Mouse (Mus musculus) neural tube, embryonic 11.5 days (tissue): ENCODE results near the gene Tnks2. TPM values are rescaled to one million over a fixed set of nuclear protein-coding genes. Genes with fewer than 3 reads are reported as not detected.
"Not testable (repeated sequence)": the region's sequence is repeated elsewhere in the genome, so short reads cannot be mapped to it uniquely, and the experiment has no call there.

ENCODE experiments used
- ATAC-seq: fragments of 200-750 bp; cut with Nextera tagmentation; 2 replicates; pipeline ENCODE4 v1.8.0; 2017; ENCODE audit warnings: moderate number of reproducible peaks, mild to moderate bottlenecking, moderate TSS enrichment, moderate library complexity; ENCODE audit not compliant: insufficient read depth, low FRiP score, low TSS enrichment
- DNase-seq: peaks from one replicate; pipeline ENCODE4 v3.0.0-alpha.2; 2015; ENCODE audit warnings: low spot score
- H3K27ac ChIP-seq: fragments of 300-500 bp; sonication (generic); 2 replicates; pipeline ENCODE4 v1.5.1; 2014; ENCODE audit warnings: low read depth, mild to moderate bottlenecking, low read length
- H3K27me3 ChIP-seq: fragments of 300-500 bp; sonication (generic); 2 replicates; pipeline ENCODE4 v1.6.1; 2014; ENCODE audit warnings: mild to moderate bottlenecking, low read length, mixed read lengths; ENCODE audit not compliant: control insufficient read depth, insufficient read depth
- H3K36me3 ChIP-seq: fragments of 300-500 bp; sonication (generic); 2 replicates; pipeline ENCODE4 v1.6.1; 2014; ENCODE audit warnings: mild to moderate bottlenecking, low read length, moderate library complexity, mixed read lengths; ENCODE audit not compliant: control insufficient read depth, insufficient read depth
- H3K4me1 ChIP-seq: fragments of 300-500 bp; sonication (generic); 2 replicates; pipeline ENCODE4 v1.6.1; 2014; ENCODE audit warnings: low read length, mixed read lengths; ENCODE audit not compliant: control insufficient read depth, insufficient read depth
- H3K4me2 ChIP-seq: fragments of 300-500 bp; sonication (generic); 2 replicates; pipeline ENCODE4 v1.6.1; 2014; ENCODE audit warnings: low read depth, mild to moderate bottlenecking, moderate library complexity
- H3K4me3 ChIP-seq: fragments of 300-500 bp; sonication (generic); 2 replicates; pipeline ENCODE4 v1.5.1; 2014; ENCODE audit warnings: low read depth, low read length
- H3K9ac ChIP-seq: fragments of 300-500 bp; sonication (generic); 2 replicates; pipeline ENCODE4 v1.6.1; 2014; ENCODE audit warnings: mild to moderate bottlenecking, low read length
- H3K9me3 ChIP-seq: fragments of 300-500 bp; sonication (generic); 2 replicates; pipeline ENCODE4 v1.6.1; 2016; ENCODE audit warnings: low read length; ENCODE audit not compliant: control insufficient read depth
- WGBS: fragments of 180-500 bp; shearing (Covaris S2); extraction: QIAGEN DNeasy Blood & Tissue Kit; methylation state at CpG from one replicate; pipeline ENCODE4 v1.1.7; 2014; 5-methylcytosine and 5-hydroxymethylcytosine counted together
- polyA plus RNA-seq: library from polyadenylated mRNA; unstranded; fragments of >200 nt; fragmentation: Nextera tagmentation; extraction: Ambion mirVana; gene quantifications from 2 replicates; pipeline ENCODE4 v1.2.1, GENCODE M21; 2014

The Tnks2 gene
- polyA plus RNA-seq, 1 experiment from 2014 or later: 97.0 TPM

GRCm38 (mm10) chr19:36818141-36818885, 15.7 kb upstream of the Tnks2 start:
- WGBS: 2% methylated on average over 22 of the region's 22 CpGs
- no peaks in the 10 kb centered on the region for H3K4me1 ChIP-seq
- DNase-seq: peak; percentile 66
- no peaks in the 10 kb centered on the region for H3K36me3 ChIP-seq
- H3K27me3 ChIP-seq: no peaks in the 10 kb centered on the region
- peak; percentile 64 for ATAC-seq
- peak overlapping the region; percentile 39 for H3K4me3 ChIP-seq
- peak overlapping the region; percentile 57 for H3K4me2 ChIP-seq
- H3K9ac ChIP-seq: peak overlapping the region; percentile 47
- H3K9me3 ChIP-seq: no peaks in the 10 kb centered on the region
- no peak overlapping the region for H3K27ac ChIP-seq

DNA sequence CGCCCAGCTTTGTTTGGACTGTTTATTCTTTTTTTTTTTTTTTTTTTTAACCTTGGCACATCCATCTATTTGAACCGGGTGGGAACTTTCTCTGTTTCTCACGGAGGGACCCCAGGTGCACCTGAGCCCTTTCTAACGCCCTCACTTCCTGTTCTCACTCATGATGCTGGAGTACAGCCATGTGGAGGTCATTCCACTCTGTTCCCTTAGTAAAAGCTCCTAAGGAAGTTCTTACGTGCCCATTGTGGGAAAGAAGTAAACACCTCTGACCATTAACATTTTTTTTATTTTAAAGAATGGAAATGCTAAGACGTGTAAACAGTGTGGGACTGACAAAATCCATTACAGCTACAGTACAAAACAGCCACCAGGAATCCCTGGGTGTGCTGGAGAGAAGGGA, 14.8 kb upstream of the Tnks2 start:
- H3K27me3 ChIP-seq: no peaks in the 10 kb centered on the region
- H3K27ac ChIP-seq: no peak overlapping the region
- no peaks in the 10 kb centered on the region for H3K4me1 ChIP-seq
- WGBS: 75% methylated on average over 6 of the region's 6 CpGs
- no peaks in the 10 kb centered on the region for H3K9me3 ChIP-seq
- no peaks in the 10 kb centered on the region for H3K36me3 ChIP-seq
- no peak for ATAC-seq
- H3K4me3 ChIP-seq: no peak overlapping the region
- no peak overlapping the region for H3K4me2 ChIP-seq
- H3K9ac ChIP-seq: no peak overlapping the region
- no peak for DNase-seq

- no peaks in the 10 kb centered on the region for H3K9me3 ChIP-seq
- H3K4me2 ChIP-seq: no peak overlapping the region
- no peak for ATAC-seq
- H3K4me3 ChIP-seq: no peak overlapping the region
- H3K27ac ChIP-seq: no peak overlapping the region
- no peak overlapping the region for H3K9ac ChIP-seq
- no peaks in the 10 kb centered on the region for H3K36me3 ChIP-seq
- WGBS: 87% methylated on average over 4 of the region's 4 CpGs
- no peak for DNase-seq
- no peaks in the 10 kb centered on the region for H3K27me3 ChIP-seq
- H3K4me1 ChIP-seq: no peaks in the 10 kb centered on the region
These were observed 13.6 kb upstream of the Tnks2 start for GRCm38 (mm10) chr19:36820469-36820868.

DNA sequence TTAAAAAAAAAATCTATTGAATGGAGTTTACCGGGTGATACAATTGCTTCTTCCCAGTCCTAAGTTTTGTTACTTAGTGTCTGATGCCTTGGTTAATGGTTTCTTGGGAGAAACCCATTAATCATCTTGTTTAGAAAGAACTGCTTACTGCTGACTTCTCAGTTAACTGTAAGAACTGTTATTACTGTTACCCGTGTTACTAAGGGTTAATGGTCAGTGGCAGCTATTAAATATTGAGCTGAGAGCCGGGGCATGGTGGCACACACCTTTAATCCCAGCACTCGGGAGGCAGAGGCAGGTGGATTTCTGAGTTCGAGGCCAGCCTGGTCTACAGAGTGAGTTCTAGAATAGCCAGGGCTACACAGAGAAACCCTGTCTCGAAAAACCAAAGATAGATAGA, 12.7 kb upstream of the Tnks2 start:
- not testable (repeated sequence) for H3K4me3 ChIP-seq, H3K4me2 ChIP-seq, ATAC-seq, H3K4me1 ChIP-seq, H3K9ac ChIP-seq, DNase-seq, H3K36me3 ChIP-seq, H3K9me3 ChIP-seq, H3K27me3 ChIP-seq, H3K27ac ChIP-seq
- WGBS: 80% methylated on average over 6 of the region's 6 CpGs

DNA sequence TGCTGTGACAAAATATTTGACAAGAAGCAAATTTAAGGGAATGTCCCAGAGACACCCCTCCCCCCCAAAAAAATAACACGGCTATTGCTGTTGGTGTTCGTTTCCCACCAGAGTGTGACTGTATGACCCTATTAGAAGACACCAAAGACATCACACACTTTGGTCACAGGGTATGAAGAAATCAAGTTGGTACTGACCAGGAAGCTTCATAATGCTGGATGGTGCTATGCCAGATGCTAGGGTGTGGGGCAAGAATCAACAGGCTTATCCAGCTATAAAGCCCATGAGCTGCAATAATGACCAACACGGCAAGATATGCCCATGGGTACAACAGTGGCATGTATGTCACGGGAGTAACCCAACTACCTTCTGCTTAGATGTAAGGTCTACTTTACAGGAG, 11.3 kb upstream of the Tnks2 start:
- Histone ChIP-seq H3K27ac (no peak overlapping the region), H3K27me3 (no peaks in the 10 kb centered on the region), H3K9me3 (no peaks in the 10 kb centered on the region), H3K4me1 (no peaks in the 10 kb centered on the region), H3K4me3 (no peak overlapping the region), H3K4me2 (no peak overlapping the region), H3K36me3 (no peaks in the 10 kb centered on the region), H3K9ac (no peak overlapping the region)
- ATAC-seq: no peak
- WGBS: 93% methylated on average over 4 of the region's 4 CpGs
- no peak for DNase-seq

DNA sequence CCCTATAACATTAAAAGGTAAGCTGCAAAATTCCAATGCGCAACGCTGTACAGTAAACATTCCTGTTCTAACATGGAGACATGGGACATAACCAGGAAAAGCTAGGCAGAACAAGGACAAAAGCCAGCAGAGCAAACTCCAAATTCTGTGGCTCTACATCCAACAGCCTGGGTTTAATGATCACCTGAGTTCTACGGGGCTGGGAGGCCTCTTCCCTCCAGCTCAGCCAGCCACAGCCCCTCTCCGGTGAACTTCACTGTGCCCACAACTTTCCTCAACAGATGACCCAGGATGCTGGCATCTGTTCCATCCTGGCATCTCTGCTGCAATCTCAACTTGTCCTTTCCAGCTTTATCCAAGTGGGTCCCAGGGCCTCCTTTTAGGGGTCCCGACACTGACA, 6.4 kb upstream of the Tnks2 start:
- WGBS: 90% methylated on average over 5 of the region's 5 CpGs
- Histone ChIP-seq H3K4me3 (no peak overlapping the region), H3K9ac (no peak overlapping the region), H3K27me3 (no peaks in the 10 kb centered on the region), H3K27ac (no peak overlapping the region), H3K9me3 (no peaks in the 10 kb centered on the region), H3K36me3 (no peaks in the 10 kb centered on the region), H3K4me1 (no peaks in the 10 kb centered on the region), H3K4me2 (no peak overlapping the region)
- ATAC-seq: no peak
- DNase-seq: no peak

- H3K4me3 ChIP-seq: no peak overlapping the region
- ATAC-seq (no peak), DNase-seq (no peak)
- peaks cover 4% of the 10 kb centered on the region; the same call in 1 of the 2 replicates for H3K4me1 ChIP-seq
- no peaks in the 10 kb centered on the region for H3K36me3 ChIP-seq
- no peaks in the 10 kb centered on the region for H3K27me3 ChIP-seq
- H3K9me3 ChIP-seq: no peaks in the 10 kb centered on the region
- H3K27ac ChIP-seq: no peak overlapping the region
- 63% methylated on average over 8 of the region's 8 CpGs for WGBS
- H3K4me2 ChIP-seq: no peak overlapping the region
- no peak overlapping the region for H3K9ac ChIP-seq
These were observed 5.7 kb upstream of the Tnks2 start for GRCm38 (mm10) chr19:36828322-36828721.

GRCm38 (mm10) chr19:36832951-36833787, 863 bp upstream of the Tnks2 start:
- WGBS: 6% methylated on average over 19 of the region's 19 CpGs
- peak; percentile 58 for ATAC-seq
- peak; percentile 38 for DNase-seq

More at GRCm38 (mm10) chr19:36832951-36833787, 863 bp upstream of the Tnks2 start:
- Histone ChIP-seq H3K4me2 (peak overlapping the region; percentile 77), H3K27me3 (no peaks in the 10 kb centered on the region), H3K27ac (peak overlapping the region; percentile 97), H3K36me3 (no peaks in the 10 kb centered on the region), H3K9me3 (no peaks in the 10 kb centered on the region), H3K4me3 (peak overlapping the region; percentile 97), H3K9ac (peak overlapping the region; percentile 98), H3K4me1 (peaks cover 10% of the 10 kb centered on the region)
